Mouse (Mus musculus) embryonic fibroblast, embryonic 13.5 days (primary cell): Measurements from ENCODE around the gene Gripap1. TPM values are rescaled to one million over a fixed set of nuclear protein-coding genes. Genes with fewer than 3 reads are reported as not detected.

ENCODE experiments used
- H3K27ac ChIP-seq: 2 replicates; pipeline ENCODE4 v1.5.1; 2012; ENCODE audit warnings: low read length, control low read depth, inconsistent platforms; ENCODE audit not compliant: insufficient read depth
- H3K4me1 ChIP-seq: 2 replicates; pipeline ENCODE4 v1.6.1; 2011; ENCODE audit warnings: low read length; ENCODE audit not compliant: control insufficient read depth, insufficient read depth
- H3K4me3 ChIP-seq: 2 replicates; pipeline ENCODE4 v1.5.1; 2011; ENCODE audit warnings: mild to moderate bottlenecking, control low read depth, low read length; ENCODE audit not compliant: insufficient read depth
- CTCF ChIP-seq: IDR thresholded peaks from 2 replicates; pipeline ENCODE4 v1.5.1; 2011; ENCODE audit warnings: mild to moderate bottlenecking, control low read depth, low read length, moderate library complexity, borderline replicate concordance; ENCODE audit not compliant: insufficient read depth
- POLR2A ChIP-seq: IDR thresholded peaks from 2 replicates; pipeline ENCODE4 v1.6.1; 2011; ENCODE audit warnings: low read depth, mild to moderate bottlenecking, control low read depth, low read length, moderate library complexity
- polyA plus RNA-seq: library from polyadenylated mRNA; stranded (reverse); fragments of >200 nt; gene quantifications from 2 replicates; pipeline ENCODE4 v1.2.4, GENCODE M21; 2011; ENCODE audit warnings: low read depth; ENCODE audit not compliant: missing spikeins, insufficient read length

The Gripap1 gene
- polyA plus RNA-seq, 1 experiment = 42.1 TPM

DNA sequence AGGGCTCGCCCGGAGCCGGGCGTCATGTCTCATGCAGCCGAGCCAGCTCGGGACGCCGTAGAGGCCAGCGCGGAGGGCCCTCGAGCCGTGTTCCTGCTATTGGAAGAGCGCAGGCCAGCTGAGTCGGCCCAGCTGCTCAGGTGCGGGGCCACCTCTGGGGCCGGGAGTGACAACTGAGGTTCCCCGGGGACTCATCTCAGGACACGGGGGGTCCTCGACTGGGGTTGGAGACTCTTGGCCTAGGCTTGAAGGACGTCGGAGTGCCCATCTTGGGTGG lies 26.7 kb upstream of the Gripap1 start:
- Histone ChIP-seq H3K4me1 (peaks cover 4% of the 10 kb centered on the region; the same call in 1 of the 2 replicates), H3K27ac (peak overlapping the region; percentile 91), H3K4me3 (peak overlapping the region; percentile 93)
- TF ChIP-seq CTCF (no peak), POLR2A (no peak)

DNA sequence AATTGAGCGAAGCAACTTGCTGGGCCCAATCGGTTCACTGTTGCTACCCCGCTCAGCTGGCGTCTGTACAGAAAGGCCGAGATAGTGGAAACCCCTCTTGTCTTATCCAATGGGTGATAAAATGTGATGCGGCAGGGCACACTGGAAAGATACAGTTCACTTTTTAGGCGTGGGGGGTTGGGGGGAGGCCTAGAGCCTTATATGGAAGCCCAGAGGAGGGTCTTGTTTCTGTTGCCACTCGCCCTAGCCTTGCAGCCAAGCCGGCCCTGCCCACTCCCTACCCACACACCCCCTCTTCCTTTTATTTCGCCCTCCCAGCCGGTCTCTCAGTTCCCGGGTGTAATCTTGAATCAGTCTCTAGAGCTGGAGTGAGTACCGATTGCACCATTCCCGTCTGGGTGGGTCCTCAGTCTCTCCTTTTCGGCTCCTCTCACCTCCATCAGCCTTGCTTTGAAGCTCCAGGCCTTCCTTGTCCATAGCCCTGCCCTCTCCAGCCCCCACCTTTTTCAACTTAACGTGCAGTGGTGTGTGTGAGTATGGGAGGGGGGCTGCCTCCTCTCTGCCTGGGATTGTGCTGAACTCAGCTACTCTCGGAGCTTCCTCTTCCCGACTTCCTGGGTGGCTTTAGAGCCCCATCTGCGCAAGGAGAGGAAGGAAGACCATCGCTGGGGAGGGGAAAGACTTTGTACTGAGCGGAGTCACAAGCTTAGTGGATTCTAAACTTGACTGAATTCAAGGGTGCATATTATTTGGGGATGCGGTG lies 25.8 kb upstream of the Gripap1 start:
- peaks cover 4% of the 10 kb centered on the region; the same call in 1 of the 2 replicates for H3K4me1 ChIP-seq
- peak overlapping the region; percentile 91 for H3K27ac ChIP-seq
- peak overlapping the region; percentile 93 for H3K4me3 ChIP-seq
- peak; percentile 77 for TF ChIP-seq POLR2A
- no peak for TF ChIP-seq CTCF

DNA sequence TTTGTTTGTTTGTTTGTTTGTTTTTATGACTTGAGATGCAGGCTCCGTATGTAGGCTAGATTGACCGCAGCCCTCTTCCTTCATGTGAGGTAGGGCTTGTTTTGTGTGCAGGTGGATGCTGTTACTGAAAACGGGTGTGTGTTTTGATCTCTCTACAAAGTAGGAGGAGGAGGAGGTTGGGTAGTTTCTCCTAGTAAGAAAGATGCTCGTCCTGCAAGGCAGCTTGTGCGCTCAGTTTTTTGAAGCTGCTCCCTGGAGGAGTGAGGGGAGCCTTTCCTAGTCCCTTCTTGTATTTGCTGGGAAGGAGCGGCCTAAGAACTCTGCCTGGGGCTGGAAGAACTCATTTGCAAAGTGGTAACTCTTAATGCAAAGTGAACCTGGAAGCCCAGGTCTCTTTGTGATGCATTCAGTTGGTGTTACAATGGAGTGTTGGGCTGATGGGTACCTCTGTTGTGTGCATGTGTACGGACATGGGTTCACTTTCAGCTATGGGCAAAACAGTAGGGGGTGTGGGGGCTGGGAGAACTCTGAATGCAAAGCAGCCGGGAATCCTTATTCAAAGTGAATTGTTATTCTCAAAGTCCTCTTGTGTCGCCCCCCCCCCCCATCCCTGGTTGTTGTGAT lies 24.8 kb upstream of the Gripap1 start:
- peak overlapping the region; percentile 93 for H3K4me3 ChIP-seq
- no peak for TF ChIP-seq POLR2A
- no peak for TF ChIP-seq CTCF

DNA sequence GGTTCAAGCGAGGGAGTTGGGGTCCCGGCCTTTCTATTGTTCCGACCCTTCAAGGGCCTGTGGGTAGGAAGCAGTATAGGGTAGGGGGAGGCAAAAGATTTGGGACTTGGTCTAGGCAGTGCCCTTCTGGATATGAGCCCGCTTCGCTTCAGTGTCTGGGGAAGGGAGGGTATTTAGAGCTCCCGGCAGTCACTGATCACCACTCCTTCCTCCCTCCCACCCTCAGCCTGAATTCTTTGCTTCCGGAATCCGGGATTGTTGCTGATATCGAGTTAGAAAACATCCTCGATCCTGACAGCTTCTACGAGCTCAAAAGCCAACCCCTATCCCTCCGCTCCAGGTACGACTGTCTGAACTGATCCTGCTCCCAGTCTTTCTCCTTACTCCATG lies 24.3 kb upstream of the Gripap1 start:
- peak overlapping the region; percentile 76 for H3K27ac ChIP-seq

More for the DNA sequence above, 24.8 kb upstream of the Gripap1 start:
- Histone ChIP-seq H3K4me1 (peaks cover 4% of the 10 kb centered on the region; the same call in 1 of the 2 replicates), H3K27ac (peak overlapping the region; percentile 91)

DNA sequence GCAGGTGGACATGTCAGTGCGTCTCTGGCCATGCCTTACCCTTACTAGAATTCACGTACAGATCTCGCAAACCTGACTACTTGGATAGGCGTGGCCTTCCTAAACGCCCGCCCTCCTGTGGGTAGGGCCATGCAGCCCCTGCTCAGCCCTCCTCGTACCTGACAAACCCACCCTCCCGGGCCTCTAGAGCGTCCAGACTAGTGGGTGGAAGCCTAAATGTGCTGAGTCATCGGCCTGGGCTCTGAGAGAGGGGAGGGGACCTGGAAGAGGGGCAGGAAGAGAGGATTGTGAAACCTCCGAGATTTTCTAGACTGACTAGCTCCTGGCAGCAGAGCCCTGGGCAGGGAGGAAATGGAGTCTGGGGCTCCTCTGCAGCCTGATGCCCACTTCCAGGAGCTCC lies 23.8 kb upstream of the Gripap1 start:
- peak overlapping the region; percentile 93 for H3K4me3 ChIP-seq
- H3K4me1 ChIP-seq = peaks cover 4% of the 10 kb centered on the region; the same call in 1 of the 2 replicates
- TF ChIP-seq POLR2A (peak; percentile 63), CTCF (no peak)
- H3K27ac ChIP-seq = peak overlapping the region; percentile 76

More for the DNA sequence above, 24.3 kb upstream of the Gripap1 start:
- Histone ChIP-seq H3K4me3 (peak overlapping the region; percentile 93), H3K4me1 (peaks cover 4% of the 10 kb centered on the region; the same call in 1 of the 2 replicates)
- no peak for TF ChIP-seq CTCF
- no peak for TF ChIP-seq POLR2A

DNA sequence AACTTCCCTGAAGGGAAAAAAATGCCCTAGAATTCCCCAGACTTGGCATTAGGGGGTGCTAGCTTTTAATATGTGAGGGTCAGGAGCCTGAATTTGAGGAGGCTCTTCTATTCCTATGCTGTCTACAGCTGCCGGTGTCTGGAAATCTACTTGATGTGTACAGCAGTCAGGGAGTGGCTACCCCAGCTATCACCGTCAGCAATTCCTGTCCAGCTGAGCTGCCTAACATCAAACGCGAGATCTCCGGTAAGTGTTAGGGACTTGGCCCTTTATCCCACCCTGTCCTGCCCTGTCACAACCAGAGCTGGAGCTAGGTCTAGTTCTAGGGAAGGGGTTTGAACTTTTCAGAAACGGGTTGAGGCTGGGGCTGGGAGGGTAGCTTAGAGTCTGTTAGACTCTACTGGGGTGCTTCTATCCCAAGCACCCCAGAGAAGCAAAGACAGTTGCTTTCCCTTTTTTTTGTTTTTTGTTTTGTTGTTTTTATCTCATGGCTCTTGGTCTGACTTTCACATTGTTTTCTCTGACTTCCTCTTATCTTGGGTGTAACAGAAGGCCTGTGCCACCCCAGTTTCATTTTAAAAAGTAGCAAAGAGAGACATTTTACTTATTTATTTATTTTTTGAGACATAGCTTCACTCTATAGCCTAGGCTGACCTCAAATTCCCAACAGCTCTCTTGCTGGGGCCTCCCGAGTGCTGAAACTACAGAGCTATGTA lies 20.1 kb upstream of the Gripap1 start:
- H3K4me3 ChIP-seq = no peak overlapping the region
- peaks cover 4% of the 10 kb centered on the region; the same call in 1 of the 2 replicates for H3K4me1 ChIP-seq
- H3K27ac ChIP-seq = no peak overlapping the region
- TF ChIP-seq CTCF (no peak), POLR2A (no peak)

DNA sequence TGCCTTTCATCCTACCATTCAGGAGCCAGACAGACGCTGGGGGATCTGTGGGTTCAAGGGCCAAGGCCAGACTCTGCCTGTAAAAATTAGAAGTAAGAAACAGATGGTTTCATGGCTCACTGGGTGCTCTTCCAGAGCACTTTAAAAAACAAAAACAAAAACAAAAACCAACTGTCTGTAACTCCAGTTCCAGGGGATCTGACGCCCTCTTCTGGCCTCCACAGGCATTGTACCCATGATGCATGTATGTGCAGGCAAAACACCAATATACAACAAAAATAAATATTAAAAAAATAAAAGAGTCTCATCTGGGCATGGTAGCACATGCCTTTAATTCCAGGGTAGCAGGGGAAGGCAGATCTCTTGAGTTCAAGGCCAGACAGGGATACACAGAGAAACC lies 16.8 kb upstream of the Gripap1 start:
- TF ChIP-seq CTCF (no peak), POLR2A (no peak)
- Histone ChIP-seq H3K27ac (no peak overlapping the region), H3K4me3 (no peak overlapping the region), H3K4me1 (no peaks in the 10 kb centered on the region; the same call in 1 of the 2 replicates)

DNA sequence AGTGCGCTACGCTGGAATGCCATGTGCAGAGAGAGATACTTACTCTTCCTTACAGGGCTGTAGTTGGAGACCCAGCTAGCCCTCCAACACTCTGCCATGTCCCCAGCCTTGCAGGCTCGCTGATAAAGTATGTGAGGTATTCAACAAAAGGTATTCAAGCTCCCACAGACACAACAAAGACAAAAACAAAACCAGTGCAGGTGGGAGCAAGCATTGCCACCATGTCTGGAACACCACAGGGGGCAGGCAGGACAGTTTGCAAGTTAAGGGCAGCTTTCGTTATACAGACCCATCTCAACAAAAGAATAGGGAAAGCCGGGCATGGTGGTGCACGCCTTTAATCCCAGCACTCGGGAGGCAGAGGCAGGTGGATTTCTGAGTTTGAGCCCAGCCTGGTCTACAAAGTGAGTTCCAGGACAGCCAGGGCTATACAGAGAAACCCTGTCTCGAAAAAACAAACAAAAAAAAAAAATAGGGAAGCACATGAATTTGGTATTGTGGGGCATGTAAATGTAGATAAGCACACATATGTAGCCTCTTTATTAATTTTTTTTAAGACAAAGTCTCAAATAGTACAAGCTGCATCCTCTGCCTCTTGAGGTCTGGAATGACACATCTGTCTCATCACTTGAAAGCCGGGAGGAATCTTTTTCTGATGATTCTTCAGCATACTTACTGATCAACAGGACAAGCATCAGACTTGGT lies 13.9 kb upstream of the Gripap1 start:
- Histone ChIP-seq H3K4me3 (no peak overlapping the region), H3K4me1 (no peaks in the 10 kb centered on the region), H3K27ac (no peak overlapping the region)
- TF ChIP-seq POLR2A = no peak
- TF ChIP-seq CTCF = no peak

DNA sequence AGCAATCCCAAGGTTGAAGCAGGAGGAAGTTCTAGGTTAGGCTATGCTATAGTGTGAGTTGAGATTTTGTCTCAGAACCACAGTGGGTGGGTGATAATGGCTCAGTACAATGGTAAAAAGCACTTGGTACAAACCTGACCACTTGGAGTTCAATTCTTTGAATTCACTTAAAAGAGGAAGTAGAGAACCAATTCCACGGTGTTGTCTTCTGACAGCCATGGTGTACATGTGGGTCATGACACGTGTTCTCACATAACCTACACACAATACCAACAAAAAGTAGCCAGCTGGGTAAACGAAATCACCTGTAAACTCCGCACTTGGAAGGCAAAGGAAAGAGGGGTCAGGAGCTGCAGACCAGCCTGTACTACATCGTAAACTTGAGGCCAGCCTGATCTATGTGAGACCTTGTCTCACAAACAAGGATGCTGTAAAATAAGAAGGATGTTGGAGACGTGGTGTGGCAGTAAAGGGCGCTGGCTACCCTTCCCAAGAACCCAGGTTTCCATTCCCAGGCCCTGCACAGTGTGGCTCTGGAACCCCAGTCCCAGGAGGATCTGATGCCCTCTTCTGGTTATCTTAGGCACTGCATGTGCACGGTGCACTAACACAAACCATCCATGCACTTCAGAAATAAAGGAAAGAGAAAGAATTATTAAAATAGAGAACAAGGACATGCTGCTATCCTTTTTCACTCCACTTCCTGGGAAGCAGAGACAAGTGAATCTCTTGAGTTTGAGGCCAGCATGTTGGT lies 13.1 kb upstream of the Gripap1 start:
- H3K27ac ChIP-seq = no peak overlapping the region
- peak; percentile 34; the same call in 1 of the 2 replicates for TF ChIP-seq CTCF
- no peak for TF ChIP-seq POLR2A
- H3K4me1 ChIP-seq = no peaks in the 10 kb centered on the region
- no peak overlapping the region for H3K4me3 ChIP-seq
